Mouse (Mus musculus): Measurements from ENCODE around the gene Slc37a4.
"Not testable (repeated sequence)": the region's sequence is repeated elsewhere in the genome, so short reads cannot be mapped to it uniquely, and the experiment has no call there.

Gene Slc37a4

DNA sequence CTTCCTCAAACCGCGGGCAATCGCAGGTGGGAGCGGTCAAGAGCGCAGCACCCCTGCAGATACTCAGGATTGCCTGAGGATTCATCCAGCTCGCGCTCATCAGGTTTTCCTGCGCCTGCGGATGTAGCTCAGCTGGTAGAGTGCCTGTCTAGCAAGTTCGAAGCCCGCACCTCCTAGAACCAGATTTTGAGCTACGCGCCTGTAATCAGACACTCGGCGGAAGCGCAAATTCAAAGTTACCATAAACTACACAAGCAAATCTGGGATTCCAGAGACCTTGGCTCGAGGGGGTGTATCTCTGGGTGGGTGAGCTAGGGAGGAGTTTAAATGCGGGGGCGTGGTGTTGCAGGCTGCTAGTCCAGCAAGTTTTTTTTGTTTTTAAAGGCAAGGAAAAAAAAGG lies 44.3 kb downstream of the Slc37a4 start, which contains the start of gene Foxr1:
Gene Foxr1 (minus strand): TSS at position 176 of the 400 bp plus-strand sequence.
- DNase-seq (ENCODE audit: low spot score): no peak

DNA sequence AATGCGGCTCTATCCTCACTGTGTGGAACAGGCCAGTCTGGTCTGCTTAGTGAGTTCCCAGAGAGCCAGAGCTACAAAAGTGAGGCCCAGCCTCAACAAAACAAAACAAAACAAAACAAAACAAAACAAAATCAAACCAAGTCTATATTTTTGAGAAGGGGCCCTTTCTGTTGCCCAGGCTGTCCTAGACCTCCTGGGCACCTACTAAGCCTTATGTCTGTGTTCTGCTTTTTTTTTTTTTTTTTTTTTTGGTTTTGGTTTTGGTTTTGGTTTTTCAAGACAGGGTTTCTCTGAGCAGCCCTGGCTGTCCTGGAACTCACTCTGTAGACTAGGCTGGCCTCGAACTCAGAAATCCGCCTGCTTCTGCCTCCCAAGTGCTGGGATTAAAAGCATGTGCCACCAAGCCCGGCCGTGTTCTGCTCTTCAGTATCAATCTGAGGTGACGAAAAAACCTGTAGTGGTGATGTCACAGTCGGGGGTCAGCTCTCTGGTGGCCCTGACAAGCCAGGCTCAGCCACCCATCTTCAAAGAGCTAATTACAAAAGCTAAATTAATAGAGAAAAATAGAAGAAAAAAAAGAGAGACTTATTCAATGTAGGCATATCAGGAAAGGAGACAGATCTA lies 47.9 kb downstream of the Slc37a4 start:
- not testable (repeated sequence) for DNase-seq (ENCODE audit: low spot score)

DNA sequence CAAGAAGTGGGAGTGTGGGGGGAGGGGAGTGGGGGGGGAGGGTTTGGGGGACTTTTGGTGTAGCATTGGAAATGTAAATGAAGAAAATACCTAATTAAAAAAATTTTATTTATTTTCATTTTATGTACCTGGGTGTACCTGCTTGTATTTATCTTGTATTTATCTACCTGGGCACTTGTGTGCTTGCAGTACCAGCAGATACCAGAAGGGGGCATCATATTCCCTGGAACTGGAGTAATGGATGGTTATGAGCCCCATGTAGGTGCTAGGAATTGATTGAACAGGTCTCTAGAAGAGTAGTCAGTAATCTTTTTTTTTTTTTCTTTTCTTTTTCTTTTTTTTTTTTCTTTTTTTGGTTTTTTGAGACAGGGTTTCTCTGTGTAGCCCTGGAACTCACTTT lies 53.7 kb downstream of the Slc37a4 start:
- DNase-seq (ENCODE audit: low spot score): peak; percentile 4

All from lung, postnatal 25 days (tissue).